Mouse (Mus musculus): ENCODE measurements at regions not wholly inside any gene's neighbourhood (a gene's known extent, or its start where the extent isn't known, plus 50 kb on each side); places are given as distances from the start of the nearest gene placed in this dataset.

GRCm38 (mm10) chr10:125764402-125765102 lies 201.4 kb upstream of the Lrig3 start:
- TF ChIP-seq CTCF (IDR thresholded peaks at IDR 0.05; ENCODE audit: extremely low read depth, insufficient read depth, low read length), result peak; percentile 54
- no peak for TF ChIP-seq POLR2A (IDR thresholded peaks at IDR 0.05; ENCODE audit: extremely low read depth, insufficient read depth, low read length)

All from cortical plate, adult 2 months (tissue).